Mouse (Mus musculus) bone marrow macrophage, adult 2 months (primary cell): Measurements from ENCODE around the gene Zbtb16.

Source experiments
- CTCF ChIP-seq: IDR thresholded peaks from 2 replicates; pipeline ENCODE4 v1.5.1; 2012; ENCODE audit warnings: low read depth, mild to moderate bottlenecking, low read length, moderate library complexity
- POLR2A ChIP-seq: IDR thresholded peaks from 2 replicates; pipeline ENCODE4 v1.6.1; 2012; ENCODE audit warnings: mild to moderate bottlenecking, low read depth, low read length, borderline replicate concordance

- TF ChIP-seq CTCF (no peak), POLR2A (no peak)
These were observed 62.3 kb downstream of the Zbtb16 start for GRCm38 (mm10) chr9:48773710-48774109.
